Mouse (Mus musculus) lung, postnatal 0 days (tissue): Measurements from ENCODE around the gene Mtfr1l.

Source experiments
- CTCF ChIP-seq: IDR thresholded peaks from 2 replicates; pipeline ENCODE4 v1.5.1; 2016; ENCODE audit warnings: antibody characterized with exemption, mild to moderate bottlenecking
- EP300 ChIP-seq: IDR thresholded peaks from 2 replicates; pipeline ENCODE4 v1.6.1; 2016; ENCODE audit warnings: antibody characterized with exemption, mild to moderate bottlenecking, control low read depth

- TF ChIP-seq EP300: no peak
- no peak for TF ChIP-seq CTCF
Measured at GRCm38 (mm10) chr4:134580351-134581148, 45.4 kb upstream of the Mtfr1l start.
